Mouse (Mus musculus) megakaryocyte, embryonic 14.5 days (primary cell): ENCODE data around the gene Serp1.

Experiments
- FLI1 ChIP-seq: IDR thresholded peaks from 2 replicates; pipeline ENCODE4 v1.6.1; 2012; ENCODE audit warnings: low read length, inconsistent platforms, mixed read lengths
- GATA1 ChIP-seq: IDR thresholded peaks from 3 replicates; pipeline ENCODE4 v1.6.1; 2012; ENCODE audit warnings: mixed read lengths, low read length, inconsistent platforms, borderline replicate concordance

- TF ChIP-seq GATA1 (no peak), FLI1 (no peak)
Observed at GRCm38 (mm10) chr3:58487999-58488775, 37.5 kb downstream of the Serp1 start.
